Mouse (Mus musculus): ENCODE measurements around the gene Nav2. TPM values are rescaled to one million over a fixed set of nuclear protein-coding genes. Genes with fewer than 3 reads are reported as not detected.
A peak's percentile ranks its signal among the peaks of the same experiment; 100 is the strongest.

Gene Nav2
- total RNA-seq, 2 experiments from 2014 or later: 71.1 to 81.0 TPM

DNA sequence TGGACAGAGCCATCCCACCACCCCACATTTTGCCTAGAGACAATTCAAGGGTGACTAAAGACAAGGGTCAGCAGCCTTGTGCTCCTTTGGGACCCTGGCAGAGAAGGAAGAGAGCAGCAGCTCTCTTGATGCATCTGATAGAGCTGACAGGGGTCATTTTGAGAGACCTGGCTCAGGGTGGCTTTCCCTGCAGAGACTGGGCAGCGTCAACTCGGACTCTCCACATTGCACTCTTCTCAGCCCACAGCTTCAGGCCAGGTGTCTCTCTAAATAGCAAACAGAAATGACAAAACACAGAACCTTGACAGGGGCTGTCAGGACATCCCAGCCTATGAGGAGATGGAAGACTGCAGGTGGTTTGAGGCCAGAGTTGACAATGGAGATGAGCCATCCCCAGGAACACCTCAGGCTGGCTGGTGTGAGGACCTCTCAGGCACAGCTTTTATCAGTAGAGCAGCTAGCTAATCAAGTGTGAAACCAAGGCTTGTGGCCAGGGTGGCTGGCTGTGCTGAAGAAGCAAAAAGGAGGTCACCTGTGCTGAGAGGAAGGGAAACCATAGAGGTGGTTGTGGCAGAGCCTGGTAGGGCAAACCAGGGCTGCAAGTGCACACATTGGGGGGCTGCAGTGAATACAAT lies 283.7 kb downstream of the Nav2 start:
- DNase-seq (ENCODE audit: low spot score in 2 of 2): no peak

DNA sequence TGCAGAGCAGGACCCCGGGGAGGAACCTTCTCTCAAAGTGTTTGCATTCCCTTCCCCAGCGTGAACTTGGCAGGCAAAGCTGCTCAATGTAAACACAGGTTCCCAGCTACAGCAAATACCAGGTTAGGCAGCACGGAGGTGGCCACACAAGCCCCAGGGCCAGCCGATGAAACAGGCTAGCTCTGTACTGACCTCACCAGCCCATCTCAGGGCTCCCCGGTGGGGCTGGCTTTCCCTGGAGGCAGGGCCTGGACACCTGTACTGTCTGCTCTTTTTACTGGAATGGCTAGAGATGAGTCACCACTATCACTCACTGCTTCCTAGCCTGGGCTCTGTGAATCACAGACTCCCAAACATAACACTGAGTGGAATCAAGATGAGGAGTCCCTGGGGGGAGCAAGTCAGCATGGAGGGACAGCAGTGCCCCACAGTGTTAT lies 287.2 kb downstream of the Nav2 start:
- no peak for DNase-seq (ENCODE audit: low spot score in 2 of 2)

DNA sequence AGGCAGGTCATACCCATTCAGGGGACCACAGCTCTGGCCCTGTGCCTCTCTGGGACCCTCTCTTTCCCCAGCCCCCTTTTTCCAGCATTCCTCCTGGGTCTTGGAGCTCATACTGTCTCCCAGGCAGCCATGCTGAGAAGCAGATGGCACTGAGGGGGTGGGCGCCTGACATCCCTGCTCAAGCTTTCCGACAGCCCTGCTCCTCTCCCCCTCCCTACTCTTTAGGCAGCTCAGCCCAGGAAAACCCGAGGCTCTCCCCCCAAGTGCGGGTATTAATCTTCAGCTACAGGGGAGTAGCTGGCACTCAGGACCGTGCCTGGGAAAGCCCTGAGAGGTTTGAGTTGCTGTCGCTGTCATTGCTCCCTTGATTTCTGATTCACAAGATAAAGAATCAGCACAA lies 290.9 kb downstream of the Nav2 start:
- peak in 1 of 2 experiments; percentile 59 for DNase-seq (ENCODE audit: low spot score in 2 of 2)

DNA sequence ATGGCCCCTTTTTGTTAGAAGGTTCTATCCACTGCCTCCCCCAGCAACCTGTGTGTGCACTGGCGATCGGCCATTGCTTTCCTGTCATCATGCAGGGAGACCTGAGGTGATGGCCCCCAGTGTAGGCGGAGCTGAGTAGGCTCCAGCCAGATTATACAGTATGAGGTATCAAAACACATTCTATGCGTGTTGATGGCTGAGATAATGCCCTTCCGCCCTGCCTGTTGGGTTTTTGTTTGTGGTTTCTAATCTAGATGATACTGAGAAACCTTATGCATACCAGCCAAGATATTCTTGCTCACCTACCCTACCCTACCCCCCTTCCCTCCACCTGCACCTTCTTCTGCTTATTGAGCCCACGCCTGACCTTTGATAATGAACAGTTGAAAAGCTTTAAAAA lies 291.8 kb downstream of the Nav2 start:
- DNase-seq (ENCODE audit: low spot score in 2 of 2): no peak

DNA sequence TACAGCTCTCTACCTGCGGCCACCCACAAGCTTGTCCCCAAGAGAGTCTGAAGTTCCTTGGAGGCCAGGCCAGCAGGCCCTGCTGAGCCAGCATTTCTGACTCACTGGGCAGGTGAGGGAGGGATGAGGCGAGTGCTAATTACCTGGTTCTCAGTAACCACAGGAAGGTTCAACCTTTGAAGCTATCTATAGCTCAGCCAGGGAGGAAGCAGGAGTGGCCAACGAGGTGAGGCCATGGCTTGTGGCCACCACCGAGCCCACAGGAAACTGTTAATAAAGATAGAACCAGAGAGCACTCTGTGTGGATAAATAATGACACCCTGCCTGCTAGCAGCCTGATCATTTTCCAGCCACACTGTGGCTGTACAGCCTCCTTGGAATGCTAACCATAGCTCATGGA lies 294.5 kb downstream of the Nav2 start:
- DNase-seq (ENCODE audit: low spot score in 2 of 2): no peak

DNA sequence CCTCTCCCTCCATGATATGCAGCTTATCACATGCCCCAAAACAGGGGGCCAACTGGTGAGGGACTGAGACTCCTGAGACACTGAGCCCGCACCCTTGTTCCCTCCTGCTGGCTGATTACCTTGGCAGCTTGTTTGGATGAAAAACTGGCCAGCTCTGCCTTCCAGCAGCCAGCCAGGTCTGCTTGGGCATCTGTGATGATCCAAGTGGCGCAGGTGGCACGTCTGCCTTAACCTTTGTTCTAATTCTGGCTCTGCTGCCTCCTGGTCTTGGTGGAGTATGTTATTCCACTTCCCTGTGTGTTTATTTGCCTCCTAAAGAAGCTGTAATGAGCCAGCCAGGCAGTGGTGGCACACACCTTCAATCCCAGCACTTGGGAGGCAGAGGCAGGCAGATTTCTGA lies 296.3 kb downstream of the Nav2 start:
- no peak for DNase-seq (ENCODE audit: low spot score in 2 of 2)

DNA sequence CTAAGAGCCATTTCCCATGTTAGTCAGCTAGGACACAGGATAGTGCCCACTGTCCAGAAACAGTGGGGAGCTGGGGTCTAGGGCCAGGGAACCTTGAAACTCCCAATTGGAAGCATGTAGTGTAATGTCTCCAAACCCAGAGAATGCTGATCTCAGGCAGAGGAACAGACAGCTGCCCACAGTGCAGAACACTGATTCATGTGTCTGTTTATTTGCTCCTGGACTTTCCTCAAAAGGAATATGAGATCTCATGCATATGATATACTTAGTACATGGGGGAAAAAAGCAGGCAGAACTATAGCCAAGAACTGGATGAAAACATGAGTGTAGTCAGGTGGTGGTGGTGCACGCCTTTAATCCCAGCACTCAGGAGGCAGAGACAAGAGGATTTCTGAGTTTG lies 297.0 kb downstream of the Nav2 start:
- DNase-seq (ENCODE audit: low spot score in 2 of 2): no peak

DNA sequence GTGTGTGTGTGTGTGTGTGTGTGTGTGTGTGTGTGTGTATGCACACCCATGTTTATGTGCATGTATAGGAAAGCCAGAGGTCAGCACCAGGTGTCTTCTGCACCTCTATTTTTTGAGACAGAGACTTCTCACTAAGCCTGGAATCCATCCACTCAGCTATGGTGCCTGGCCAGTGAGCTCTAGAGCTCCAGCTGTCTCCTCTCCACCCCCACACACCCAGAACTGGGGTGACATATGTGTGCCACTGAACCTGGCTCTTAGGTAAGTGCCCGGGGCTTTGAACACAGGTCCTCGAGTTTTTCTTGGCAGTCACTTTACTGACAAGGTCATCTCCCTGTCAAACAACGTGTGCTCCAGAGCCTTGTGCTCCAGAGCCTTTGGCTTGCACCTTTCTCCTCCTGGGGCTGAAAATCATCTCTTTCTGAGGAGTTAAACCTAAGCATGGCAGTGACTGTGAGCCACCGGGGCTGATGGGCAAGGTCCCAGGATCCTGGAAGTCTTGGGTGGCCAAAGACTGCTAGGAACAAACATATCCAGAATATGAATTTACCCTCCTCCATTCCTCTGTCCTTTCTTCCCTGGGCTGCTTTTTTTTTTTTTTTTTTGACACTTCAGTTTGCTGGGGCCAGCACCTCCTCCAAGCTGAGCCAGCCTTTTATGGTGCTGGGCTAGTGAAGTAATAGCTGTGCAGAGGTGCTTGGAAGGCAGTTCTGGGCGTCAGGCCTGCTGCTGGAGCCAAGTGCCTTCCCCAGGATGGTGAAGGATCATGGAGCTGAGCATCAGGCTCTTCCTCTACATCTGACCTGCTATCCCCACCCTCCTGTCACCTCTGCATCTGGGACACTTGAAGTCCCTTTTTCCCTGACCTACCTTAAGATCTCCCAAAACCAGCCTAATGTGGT lies 298.5 kb downstream of the Nav2 start:
- DNase-seq (ENCODE audit: low spot score in 2 of 2): no peak

DNA sequence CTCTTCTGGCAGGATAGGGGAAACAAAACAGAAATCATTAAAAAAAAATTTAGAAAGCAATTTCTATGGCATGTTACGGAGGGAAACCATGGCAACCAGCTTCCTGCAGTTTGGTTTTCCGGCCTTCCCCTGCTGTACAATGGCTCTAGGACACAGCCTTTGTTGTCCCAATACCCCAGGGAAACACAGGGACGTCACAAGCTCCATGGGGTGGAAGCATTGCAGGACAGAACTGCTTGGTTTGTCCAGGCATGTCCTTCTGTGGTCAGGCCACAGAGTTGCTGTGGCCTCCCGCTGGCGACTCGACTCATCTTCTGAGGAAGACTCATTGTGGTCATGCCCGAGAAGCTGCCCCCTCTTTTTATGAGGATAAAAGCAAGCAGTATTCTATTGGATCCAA lies 301.0 kb downstream of the Nav2 start:
- no peak for DNase-seq (ENCODE audit: low spot score in 2 of 2)

DNA sequence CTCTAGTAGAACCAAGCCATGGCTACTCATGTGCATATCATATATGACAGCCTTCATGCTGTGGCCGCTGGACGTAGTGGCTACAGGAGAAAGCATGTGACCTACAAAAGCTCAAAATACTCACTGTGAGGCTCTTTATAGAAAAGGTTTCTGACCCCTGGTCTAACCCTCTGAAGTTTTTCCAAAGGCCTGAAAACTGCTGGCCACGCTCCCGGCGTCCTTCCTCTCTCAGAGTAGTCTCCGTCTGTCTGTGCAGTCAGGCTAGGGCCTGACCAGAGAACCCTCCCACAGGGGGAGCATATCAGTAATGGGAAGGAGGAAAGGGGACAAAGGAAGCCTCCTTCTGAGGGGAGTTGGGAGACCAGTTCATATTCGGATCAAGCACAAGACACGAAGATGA lies 302.2 kb downstream of the Nav2 start:
- no peak for DNase-seq (ENCODE audit: low spot score in 2 of 2)

DNA sequence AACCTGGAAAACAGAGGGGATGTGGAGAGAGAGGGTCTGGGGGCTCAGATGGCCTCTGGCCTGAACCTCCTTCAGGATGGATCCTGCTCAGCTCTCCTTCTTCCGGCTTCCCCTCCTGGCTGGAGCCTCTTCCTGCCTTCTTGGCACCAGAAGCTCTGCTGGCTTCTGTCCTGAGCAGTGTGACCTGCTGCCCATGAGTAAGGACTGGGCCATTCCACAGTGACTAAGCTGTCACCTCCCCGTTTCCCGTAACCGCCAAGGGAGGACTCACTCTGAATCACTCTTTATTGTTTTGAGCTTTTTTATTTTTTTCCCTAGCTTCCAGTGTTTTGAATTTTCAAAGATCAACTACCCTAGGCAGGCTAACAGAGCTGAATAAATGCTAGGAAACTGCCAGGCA lies 304.5 kb downstream of the Nav2 start:
- no peak for DNase-seq (ENCODE audit: low spot score in 2 of 2)

DNA sequence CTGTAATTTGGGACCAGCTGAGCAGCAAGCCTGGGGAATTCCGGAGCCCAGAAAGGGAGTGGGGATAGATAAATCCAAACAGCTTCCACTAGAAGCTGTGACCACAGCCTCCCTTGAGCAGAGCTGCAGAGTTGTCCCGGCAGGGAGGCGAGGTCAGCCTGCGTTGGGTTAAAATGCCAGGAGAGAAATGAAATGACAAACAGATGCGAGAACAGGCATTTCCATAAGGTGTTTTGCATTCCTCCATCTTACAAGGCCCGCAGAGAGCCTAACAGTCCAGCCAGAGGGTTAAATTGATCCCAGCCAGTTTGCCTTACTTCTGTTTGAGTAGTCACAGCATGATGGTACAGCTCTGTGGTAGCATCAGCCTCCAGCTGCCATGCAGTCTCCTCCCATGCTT lies 309.3 kb downstream of the Nav2 start:
- DNase-seq (ENCODE audit: low spot score in 2 of 2): no peak

DNA sequence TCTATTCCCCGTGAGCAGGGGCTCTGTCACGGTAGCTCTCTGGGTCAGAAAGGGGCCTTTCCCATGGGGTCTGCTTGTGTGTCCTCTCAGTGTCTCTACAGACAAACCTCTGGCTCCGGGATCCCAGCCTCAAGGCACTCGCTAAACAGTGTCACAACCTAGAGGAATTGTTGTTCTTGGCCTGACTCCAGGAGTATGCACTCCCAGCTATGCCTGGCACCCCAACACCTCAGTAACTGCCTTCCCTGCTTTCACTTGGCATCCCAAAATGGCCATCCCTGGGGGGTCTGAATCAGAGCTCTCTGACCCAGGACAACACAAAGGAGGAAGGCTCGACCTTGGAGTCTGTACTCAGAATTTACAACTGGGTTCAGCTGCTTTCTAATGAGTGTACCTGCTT lies 317.2 kb downstream of the Nav2 start:
- no peak for DNase-seq (ENCODE audit: low spot score in 2 of 2)

DNA sequence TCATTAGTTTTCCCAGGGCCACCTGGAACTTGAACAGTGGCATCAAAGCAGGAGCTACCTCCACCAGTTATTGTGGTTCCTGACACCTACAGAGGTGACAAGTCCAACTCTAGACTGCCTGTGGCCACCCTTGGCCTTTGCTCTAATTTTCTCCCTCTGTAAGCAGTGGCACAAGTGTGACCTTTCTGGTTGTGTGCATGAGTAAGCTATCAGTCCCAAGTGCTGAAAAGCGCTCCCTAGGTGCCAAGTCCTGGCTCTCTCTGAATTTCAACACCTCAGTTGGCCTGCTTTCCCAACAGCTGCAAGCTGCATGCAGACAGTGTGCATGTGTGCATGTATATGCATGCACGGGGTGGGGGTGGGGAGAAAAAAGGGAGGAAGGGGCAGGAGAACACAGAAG lies 324.5 kb downstream of the Nav2 start:
- no peak for DNase-seq (ENCODE audit: low spot score in 2 of 2)

DNA sequence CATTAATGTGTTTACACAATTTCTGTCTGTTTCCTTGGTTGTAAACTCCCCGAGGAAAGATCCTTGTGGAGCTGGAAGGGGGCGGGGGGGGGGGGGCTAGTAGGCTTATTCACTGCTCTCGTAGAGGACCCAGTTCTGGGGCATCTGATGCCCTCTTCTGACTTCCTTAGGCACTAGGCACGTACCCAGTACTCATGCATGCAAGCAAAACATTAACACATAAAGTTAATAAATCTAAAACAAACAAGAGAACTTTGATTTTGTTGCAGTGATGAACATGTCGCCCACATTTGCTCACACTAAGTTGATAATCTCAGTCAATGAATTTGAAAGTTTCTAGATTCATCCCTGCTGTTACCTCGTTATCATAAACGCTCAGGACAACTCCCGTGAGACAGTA lies 325.8 kb downstream of the Nav2 start:
- no peak for DNase-seq (ENCODE audit: low spot score in 2 of 2)

DNA sequence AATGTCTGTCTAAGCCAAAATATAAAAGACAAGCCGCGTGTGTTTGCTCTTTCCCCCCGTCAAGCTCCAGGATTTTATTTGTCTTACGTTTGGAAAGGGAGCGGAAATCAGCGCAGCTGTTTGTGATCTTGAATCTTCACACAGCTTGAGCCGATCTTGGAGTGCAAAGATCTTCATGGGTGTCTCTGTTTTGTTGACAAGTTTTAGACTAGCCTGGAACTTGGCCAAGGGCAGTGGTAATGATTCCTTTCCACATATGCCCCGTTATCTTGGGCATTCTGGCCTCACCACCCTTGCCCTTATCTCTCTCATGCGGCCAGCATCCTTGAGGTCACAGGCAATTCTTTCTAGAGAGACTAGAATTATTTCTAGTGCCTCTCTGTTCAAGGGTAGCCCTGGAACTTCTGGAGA lies 326.8 kb downstream of the Nav2 start:
- no peak for DNase-seq (ENCODE audit: low spot score in 2 of 2)

DNA sequence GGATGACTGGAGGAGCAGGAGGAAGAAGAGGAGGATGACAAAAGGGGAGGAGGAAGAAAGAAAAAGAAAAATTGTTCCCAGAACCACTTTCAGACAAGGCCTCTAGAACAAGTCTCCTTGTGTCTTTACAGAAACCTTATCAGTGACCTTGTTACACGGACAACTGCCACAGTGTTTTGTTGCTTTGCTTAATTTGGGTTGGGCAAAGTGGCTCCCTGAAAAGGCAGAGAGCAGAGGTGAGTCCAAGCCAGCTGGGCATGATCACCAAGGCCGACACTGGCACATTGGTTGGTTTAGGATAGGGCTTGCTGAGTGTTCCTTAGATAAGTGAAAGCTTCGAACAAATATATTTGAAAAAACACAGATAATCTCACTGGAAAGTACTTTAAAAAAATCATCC lies 327.3 kb downstream of the Nav2 start:
- no peak for DNase-seq (ENCODE audit: low spot score in 2 of 2)

DNA sequence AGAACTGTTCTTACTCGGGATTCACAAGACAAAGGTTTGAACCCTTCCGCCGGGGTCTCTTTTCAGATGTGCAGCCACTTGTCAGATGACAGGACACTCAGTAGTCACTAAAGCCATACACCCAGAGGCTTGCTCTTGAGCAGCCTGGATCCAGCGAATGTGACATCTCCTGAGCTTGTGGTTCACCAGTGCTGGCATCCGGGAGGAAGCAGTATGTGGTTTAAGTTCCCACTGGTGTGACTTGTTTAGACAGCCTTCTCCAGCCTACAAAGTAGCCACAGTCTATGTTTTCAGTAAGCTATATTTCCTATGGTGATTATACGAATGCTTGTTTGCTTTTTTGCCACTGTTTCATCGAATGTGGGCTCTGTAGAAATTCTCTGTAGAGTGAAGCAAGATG lies 331.9 kb downstream of the Nav2 start:
- no peak for DNase-seq (ENCODE audit: low spot score in 2 of 2)

DNA sequence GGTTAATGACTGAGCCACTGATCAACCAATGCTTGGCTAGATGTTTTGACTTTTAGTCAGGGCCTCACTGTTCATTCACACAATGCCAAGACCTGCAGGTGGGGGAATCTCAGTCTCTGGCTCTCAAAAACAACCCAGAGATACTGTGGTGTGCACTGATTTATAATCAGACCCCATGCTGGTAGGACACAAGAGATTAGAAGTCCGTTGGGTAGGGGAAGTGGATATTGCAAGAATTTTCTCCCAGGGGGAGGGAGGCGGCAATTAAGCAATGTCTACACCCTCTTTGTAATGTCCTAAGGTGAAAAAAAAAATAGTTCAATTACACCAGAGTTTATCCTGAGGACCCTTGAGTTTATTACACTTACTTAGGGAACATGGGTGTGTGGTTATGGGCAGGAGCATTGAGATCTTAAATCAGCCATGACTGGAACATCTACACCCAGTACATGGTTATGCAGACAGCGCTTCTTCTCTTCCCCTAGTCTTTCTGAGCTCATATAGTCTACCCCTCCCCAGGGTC lies 332.8 kb downstream of the Nav2 start:
- no peak for DNase-seq (ENCODE audit: low spot score in 2 of 2)

DNA sequence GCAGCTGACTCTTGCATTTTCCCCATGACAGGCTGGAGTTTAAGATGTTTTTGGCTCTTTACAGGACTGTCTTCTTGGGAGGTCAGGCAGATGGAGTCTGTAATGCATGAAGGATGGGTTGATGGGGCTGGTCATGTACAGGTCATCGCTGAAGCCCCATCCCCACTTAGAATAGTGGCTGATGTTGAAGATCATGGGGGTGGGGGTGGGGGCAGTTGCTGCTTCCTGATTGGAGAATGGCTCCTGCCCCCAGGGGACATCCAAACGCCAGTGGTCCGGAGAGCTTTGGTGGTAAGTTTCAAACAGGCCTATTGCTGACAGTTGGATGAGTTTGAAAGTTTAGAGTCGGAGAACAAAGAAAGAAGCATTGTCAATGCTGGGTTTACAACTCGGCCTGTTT lies 333.7 kb downstream of the Nav2 start:
- no peak for DNase-seq (ENCODE audit: low spot score in 2 of 2)

DNA sequence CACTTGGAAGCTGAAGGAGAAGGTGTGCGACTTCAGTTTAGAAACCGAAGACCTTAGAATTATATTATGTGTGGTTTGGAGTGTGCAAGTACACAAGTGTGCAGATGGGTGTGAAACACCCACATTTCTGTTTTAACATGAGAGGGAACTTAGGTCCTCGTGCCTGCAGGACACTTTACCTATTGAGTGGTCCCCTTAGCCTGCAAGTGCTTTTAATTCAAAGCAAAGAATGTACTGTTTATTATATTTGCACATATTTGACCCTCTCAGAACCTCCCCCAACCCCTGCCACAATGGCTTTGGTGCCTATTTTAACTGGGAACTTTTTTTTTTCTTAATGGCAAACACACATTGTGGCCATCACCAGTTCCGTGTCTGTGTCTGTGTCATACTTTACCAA lies 334.6 kb downstream of the Nav2 start:
- no peak for DNase-seq (ENCODE audit: low spot score in 2 of 2)

DNA sequence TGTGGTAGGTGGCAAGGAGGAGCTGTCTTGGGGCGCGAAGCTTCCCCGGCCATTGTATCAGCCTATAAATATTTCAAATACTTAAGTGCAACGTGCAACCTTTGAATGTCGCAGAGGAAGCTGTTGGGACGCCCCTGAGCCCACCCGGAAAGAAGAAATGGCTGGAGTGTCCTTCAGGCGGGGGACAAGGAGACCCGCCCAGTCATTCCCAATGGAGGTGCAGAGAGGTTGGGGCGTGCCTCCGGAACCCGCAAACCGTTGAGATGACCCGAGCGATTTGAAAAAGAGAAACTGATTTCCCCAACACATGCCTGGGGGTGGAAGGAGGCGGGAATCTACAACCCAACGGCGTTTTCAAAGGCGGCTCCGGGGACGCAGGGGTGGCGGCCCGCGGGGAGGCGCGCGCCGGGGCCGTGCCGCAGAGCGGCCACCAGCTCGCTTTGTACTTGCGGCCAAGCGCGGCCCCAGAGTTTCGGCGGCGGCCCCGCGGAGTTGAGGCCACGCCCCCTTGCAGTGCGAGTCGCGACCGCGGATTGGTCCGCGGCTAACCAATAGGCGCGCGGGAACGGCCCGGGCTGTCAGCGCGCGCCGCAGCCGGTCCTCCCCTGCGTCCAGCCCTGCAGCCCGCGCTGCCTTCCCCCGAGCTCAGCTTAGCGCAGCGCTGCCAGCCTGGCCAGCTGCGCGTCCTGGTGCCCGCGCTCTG lies 337.2 kb downstream of the Nav2 start:
- peak; percentile 93 to 95 for DNase-seq (ENCODE audit: low spot score in 2 of 2)

All from left cerebral cortex, adult 18-20 months (tissue).